In the genomic region with DNA sequence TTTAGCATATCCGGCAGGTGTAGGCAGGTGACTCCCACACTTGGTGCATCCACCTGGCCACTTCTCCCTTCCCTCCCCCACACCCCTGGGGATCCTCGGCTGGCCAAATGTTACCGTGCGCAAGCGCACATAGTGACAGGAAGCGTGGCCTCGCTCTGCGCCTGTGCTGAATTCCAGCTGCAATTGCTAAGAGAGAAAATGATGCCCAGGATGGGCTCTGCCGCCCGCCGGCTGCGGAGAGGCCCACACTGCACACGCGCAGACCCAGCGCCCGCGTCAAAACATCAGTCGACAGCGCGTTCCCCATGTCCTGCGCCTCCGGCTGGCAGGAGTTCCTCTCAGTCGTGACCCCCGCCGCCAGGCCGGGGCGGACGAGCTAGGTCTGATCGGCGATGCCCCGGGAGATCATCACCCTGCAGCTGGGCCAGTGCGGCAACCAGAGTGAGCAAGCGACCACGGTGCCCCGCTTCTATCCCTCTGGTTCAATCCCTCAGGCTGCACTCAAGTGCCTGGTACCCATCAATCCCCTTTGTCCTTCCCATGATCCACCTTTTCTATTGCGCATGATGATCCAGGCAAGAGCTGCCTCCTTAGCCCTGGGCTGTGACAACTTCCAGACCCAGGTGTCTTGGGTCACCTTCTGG, we compare ENCODE assay signal across 8 mouse cellular contexts. TPM values are rescaled to one million over a fixed set of nuclear protein-coding genes. Genes with fewer than 3 reads are reported as not detected.
A peak's percentile ranks its signal among the peaks of the same experiment; 100 is the strongest.
DNase-seq lines count a peak whose midpoint lies in the region; ATAC-seq and TF ChIP-seq lines count a peak whose summit lies in the region.

A gene (plus strand): TSS at position 180 of the 644 bp plus-strand sequence.

- ATAC-seq in lung, embryonic 16.5 days (ENCODE audit: low read depth) = peak; percentile 74

- H3K4me2 ChIP-seq in lung, embryonic 16.5 days (ENCODE audit: low read depth, low read length) = peak within 1 kb of the TSS; percentile 89

- no peaks in the 10 kb centered on the region for H3K36me3 ChIP-seq in ES-Bruce4 (ENCODE audit: control insufficient read depth, insufficient read depth, low read length, poor library complexity, severe bottlenecking)
- no peaks in the 10 kb centered on the region for H3K36me3 ChIP-seq in forebrain, embryonic 10.5 days (replicated peaks)
- H3K36me3 ChIP-seq in lung, embryonic 16.5 days (ENCODE audit: control insufficient read depth, insufficient read depth, low read length) = no peaks in the 10 kb centered on the region

- TF ChIP-seq EP300 in ES-Bruce4 (IDR thresholded peaks at IDR 0.05; ENCODE audit: insufficient read depth, low read depth, low read length) = peak; percentile 39; the same call in 1 of the 2 replicates

- H3K4me3 ChIP-seq in ES-Bruce4 (ENCODE audit: low read depth, low read length) = peak within 1 kb of the TSS; percentile 26
- peak within 1 kb of the TSS; percentile 29 for H3K4me3 ChIP-seq in bone marrow macrophage, adult 2 months (ENCODE audit: insufficient read depth, low read length)
- H3K4me3 ChIP-seq in forebrain, embryonic 10.5 days = peak within 1 kb of the TSS; percentile 52
- peak within 1 kb of the TSS; percentile 51 for H3K4me3 ChIP-seq in lung, embryonic 16.5 days (ENCODE audit: low read length)

- WGBS in forebrain, embryonic 10.5 days = 2% methylated on average over 36 of the region's 36 CpGs
- WGBS in lung, embryonic 16.5 days = 2% methylated on average over 36 of the region's 36 CpGs

- H3K9me3 ChIP-seq in ES-Bruce4 (replicated peaks; ENCODE audit: control insufficient read depth, insufficient read depth, low read length, poor library complexity, severe bottlenecking) = no peaks in the 10 kb centered on the region
- H3K9me3 ChIP-seq in forebrain, embryonic 10.5 days = no peaks in the 10 kb centered on the region
- no peaks in the 10 kb centered on the region for H3K9me3 ChIP-seq in lung, embryonic 16.5 days (ENCODE audit: control insufficient read depth, low read length)

- TF ChIP-seq CTCF in ES-Bruce4 (IDR thresholded peaks at IDR 0.05; ENCODE audit: low read depth, low read length) = no peak
- no peak for TF ChIP-seq CTCF in bone marrow macrophage, adult 2 months (IDR thresholded peaks at IDR 0.05; ENCODE audit: low read depth, low read length)

- no peaks in the 10 kb centered on the region for H3K27me3 ChIP-seq in ES-Bruce4 (ENCODE audit: control insufficient read depth, insufficient read depth, low read length, poor library complexity, severe bottlenecking)
- peaks cover 37% of the 10 kb centered on the region for H3K27me3 ChIP-seq in forebrain, embryonic 10.5 days (ENCODE audit: poor library complexity, severe bottlenecking)
- H3K27me3 ChIP-seq in lung, embryonic 16.5 days (ENCODE audit: control insufficient read depth, insufficient read depth, low read depth, low read length) = no peaks in the 10 kb centered on the region

- H3K9ac ChIP-seq in ES-Bruce4 (ENCODE audit: low read depth, poor library complexity, severe bottlenecking) = peak within 1 kb of the TSS; percentile 26
- peak within 1 kb of the TSS; percentile 73 for H3K9ac ChIP-seq in lung, embryonic 16.5 days (ENCODE audit: low read length)

- DNase-seq in forebrain, embryonic 10.5 days (ENCODE audit: extremely low spot score, low spot score) = peak; percentile 62
- peak; percentile 61 for DNase-seq in heart, postnatal 4 days
- peak in 1 of 2 experiments; percentile 63 for DNase-seq in layer of hippocampus, postnatal 14 days (ENCODE audit: low spot score in 2 of 2)
- peak; percentile 87 to 89 for DNase-seq in right cerebral cortex, postnatal 10 days (ENCODE audit: low spot score in 2 of 2)
- no peak for DNase-seq in urinary bladder, postnatal 10 days (ENCODE audit: low spot score)

- TF ChIP-seq POLR2A in ES-Bruce4 (IDR thresholded peaks at IDR 0.05; ENCODE audit: insufficient read depth, low read length) = no peak
- TF ChIP-seq POLR2A in bone marrow macrophage, adult 2 months (IDR thresholded peaks at IDR 0.05; ENCODE audit: borderline replicate concordance, low read depth, low read length) = no peak

- peaks cover 1% of the 10 kb centered on the region for H3K4me1 ChIP-seq in ES-Bruce4 (ENCODE audit: control insufficient read depth, insufficient read depth, low read length)
- H3K4me1 ChIP-seq in bone marrow macrophage, adult 2 months (ENCODE audit: control insufficient read depth, insufficient read depth, low read length) = 0 out of 2 replicates have a peak, but pooled peaks cover 2% of the 10 kb centered on the region
- peaks cover 20% of the 10 kb centered on the region for H3K4me1 ChIP-seq in forebrain, embryonic 10.5 days
- peaks cover 6% of the 10 kb centered on the region for H3K4me1 ChIP-seq in lung, embryonic 16.5 days (replicated peaks; ENCODE audit: control insufficient read depth, insufficient read depth, low read length)

- no peak within 1 kb of the TSS for H3K27ac ChIP-seq in ES-Bruce4 (ENCODE audit: insufficient read depth, low read length)
- H3K27ac ChIP-seq in bone marrow macrophage, adult 2 months (ENCODE audit: insufficient read depth, low read depth, low read length) = no peak within 1 kb of the TSS
- H3K27ac ChIP-seq in forebrain, embryonic 10.5 days = peak within 1 kb of the TSS; percentile 79
- no peak within 1 kb of the TSS for H3K27ac ChIP-seq in lung, embryonic 16.5 days (ENCODE audit: low read length)

RNA-seq across cellular contexts. Expression of the gene that starts here (rescaled TPM):
- polyA plus RNA-seq in ES-Bruce4 (2011; ENCODE audit: insufficient read depth, insufficient read length, low read depth, missing spikeins) = 1.9 and 3.0 TPM in 2 replicates
- polyA plus RNA-seq in bone marrow macrophage, adult 2 months (2012; ENCODE audit: insufficient read depth, insufficient read length, missing spikeins) = not detected in 2 replicates
- 2.3 and 2.7 TPM in 2 replicates for polyA plus RNA-seq in forebrain, embryonic 10.5 days (2016; fragmentation: Nextera tagmentation; extraction: Ambion mirVana)
- total RNA-seq in heart, postnatal 4 days (2021) = 1 to 10 TPM; 6.6 to 7.0 TPM
- 10 to 100 TPM; 36.7 to 41.0 TPM for total RNA-seq in layer of hippocampus, postnatal 14 days (2021)
- polyA plus RNA-seq in lung, embryonic 16.5 days (2015; fragmentation: Nextera tagmentation; extraction: Ambion mirVana) = 3.1 TPM in 2 replicates

Comparison
In these comparisons a context has a peak if more than half of its experiments do, and no peak if none do; other contexts are left out.
1. RNA of the gene that starts here (total RNA-seq): 36.7 to 41.0 TPM in layer of hippocampus, postnatal 14 days; 6.6 to 7.0 TPM in heart, postnatal 4 days; every median in the first group is over 4 times any median in the second.
2. Peak in every context shown above with its lines, with median percentiles within 50 percentile points of each other: H3K4me3 ChIP-seq.